Mouse (Mus musculus): ENCODE data around the gene Wdr43.

Wdr43 gene

DNA sequence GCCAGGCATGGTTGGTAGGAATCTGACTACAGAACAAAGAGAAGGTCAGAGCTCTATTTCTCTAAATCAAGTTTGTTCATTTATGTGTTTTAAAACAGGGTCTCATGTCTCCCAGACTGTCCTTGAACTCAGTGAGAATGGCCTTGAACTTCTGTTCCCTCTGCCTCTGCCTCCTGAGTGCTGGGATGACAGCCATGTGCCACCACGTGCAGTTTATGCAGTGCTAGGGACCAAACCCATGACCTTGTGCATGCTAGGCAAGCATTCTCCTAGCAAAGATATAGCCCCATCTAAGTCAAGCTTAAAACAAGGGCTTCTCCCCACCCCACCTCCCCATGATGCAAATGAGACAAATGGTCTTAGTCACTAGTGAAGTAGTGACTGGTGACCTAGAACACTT lies 89.4 kb downstream of the Wdr43 start:
- no peak for DNase-seq (ENCODE audit: low read depth, low spot score)

GRCm38 (mm10) chr17:71705550-71706480 lies 90.1 kb downstream of the Wdr43 start:
- DNase-seq (ENCODE audit: low read depth, low spot score) = no peak

GRCm38 (mm10) chr17:71707715-71708114 lies 92.0 kb downstream of the Wdr43 start:
- no peak for DNase-seq (ENCODE audit: low read depth, low spot score)

Measured in embryo, embryonic 11.5 days (tissue).